Mouse (Mus musculus) heart, embryonic 11.5 days (tissue): ENCODE results near the gene Gpr152. TPM values are rescaled to one million over a fixed set of nuclear protein-coding genes. Genes with fewer than 3 reads are reported as not detected.

Source experiments
- polyA plus RNA-seq: library from polyadenylated mRNA; unstranded; fragments of >200 nt; fragmentation: Nextera tagmentation; extraction: Ambion mirVana; gene quantifications from 2 replicates; pipeline ENCODE4 v1.2.1, GENCODE M21; 2014

Gene Gpr152
- polyA plus RNA-seq, 1 experiment from 2014 or later: not detected

Other genes with a start within 250 kb of the Gpr152 start
- gene Tcirg1, start 232.7 kb upstream of the Gpr152 start, polyA plus RNA-seq: 16.2 and 18.7 TPM in 2 replicates
- gene Ndufs8, start 227.0 kb upstream of the Gpr152 start, polyA plus RNA-seq: 364 and 376 TPM in 2 replicates
- gene Aldh3b1, start 210.0 kb upstream of the Gpr152 start, polyA plus RNA-seq: 2.3 and 2.4 TPM in 2 replicates
- 4.5 and 6.2 TPM in 2 replicates for gene Unc93b1, start 204.6 kb upstream of the Gpr152 start, polyA plus RNA-seq
- gene Aldh3b3, start 181.1 kb upstream of the Gpr152 start, polyA plus RNA-seq: not detected in 2 replicates
- 0.16 TPM in 1 of 2 replicates, not detected in the other for gene Aldh3b2, start 167.5 kb upstream of the Gpr152 start, polyA plus RNA-seq
- 8.0 and 11.3 TPM in 2 replicates for gene Acy3, start 153.2 kb upstream of the Gpr152 start, polyA plus RNA-seq
- gene Tbx10, start 147.0 kb upstream of the Gpr152 start, polyA plus RNA-seq: 0.11 TPM in 1 of 2 replicates, not detected in the other
- 48.0 and 48.8 TPM in 2 replicates for gene Nudt8, start 139.2 kb upstream of the Gpr152 start, polyA plus RNA-seq
- gene Gm49405, start 139.2 kb upstream of the Gpr152 start, polyA plus RNA-seq: 2.3 and 2.5 TPM in 2 replicates
- 64.5 and 65.9 TPM in 2 replicates for gene Doc2g, start 136.5 kb upstream of the Gpr152 start, polyA plus RNA-seq
- 369 and 417 TPM in 2 replicates for gene Ndufv1, start 127.0 kb upstream of the Gpr152 start, polyA plus RNA-seq
- 359 and 387 TPM in 2 replicates for gene Gstp1, start 101.8 kb upstream of the Gpr152 start, polyA plus RNA-seq
- gene Gstp2, start 93.8 kb upstream of the Gpr152 start, polyA plus RNA-seq: 2.9 and 3.4 TPM in 2 replicates
- gene Gstp3, start 80.2 kb upstream of the Gpr152 start, polyA plus RNA-seq: 0.49 TPM in 1 of 2 replicates, not detected in the other
- not detected in 2 replicates for gene Cabp2, start 58.2 kb upstream of the Gpr152 start, polyA plus RNA-seq
- 63.4 and 64.0 TPM in 2 replicates for gene Cdk2ap2, start 42.6 kb upstream of the Gpr152 start, polyA plus RNA-seq
- 15.5 and 17.3 TPM in 2 replicates for gene Pitpnm1, start 39.8 kb upstream of the Gpr152 start, polyA plus RNA-seq
- gene Aip, start 13.9 kb upstream of the Gpr152 start, polyA plus RNA-seq: 91.4 and 93.4 TPM in 2 replicates
- gene Cabp4, start 4.2 kb downstream of the Gpr152 start, polyA plus RNA-seq: not detected in 2 replicates
- 109 and 113 TPM in 2 replicates for gene Coro1b, start 8.8 kb downstream of the Gpr152 start, polyA plus RNA-seq
- gene Ptprcap, start 13.8 kb downstream of the Gpr152 start, polyA plus RNA-seq: 1.3 and 1.7 TPM in 2 replicates
- 34.3 and 38.1 TPM in 2 replicates for gene Rps6kb2, start 23.6 kb downstream of the Gpr152 start, polyA plus RNA-seq
- gene Carns1, start 35.7 kb downstream of the Gpr152 start, polyA plus RNA-seq: 2.1 and 2.8 TPM in 2 replicates
- gene Tbc1d10c, start 51.5 kb downstream of the Gpr152 start, polyA plus RNA-seq: 1.0 and 1.3 TPM in 2 replicates
- gene Ppp1ca, start 52.3 kb downstream of the Gpr152 start, polyA plus RNA-seq: 749 and 760 TPM in 2 replicates
- gene Rad9a, start 61.9 kb downstream of the Gpr152 start, polyA plus RNA-seq: 20.6 and 24.1 TPM in 2 replicates
- gene Clcf1, start 74.5 kb downstream of the Gpr152 start, polyA plus RNA-seq: 1.2 and 2.5 TPM in 2 replicates
- gene AC109138.7, start 74.6 kb downstream of the Gpr152 start, polyA plus RNA-seq: not detected in 2 replicates
- 17.4 and 19.5 TPM in 2 replicates for gene Pold4, start 92.1 kb downstream of the Gpr152 start, polyA plus RNA-seq
- 3.1 and 3.6 TPM in 2 replicates for gene Ssh3, start 129.4 kb downstream of the Gpr152 start, polyA plus RNA-seq
- 2.1 and 2.2 TPM in 2 replicates for gene Ankrd13d, start 143.3 kb downstream of the Gpr152 start, polyA plus RNA-seq
- 12.0 and 14.2 TPM in 2 replicates for gene Grk2, start 166.4 kb downstream of the Gpr152 start, polyA plus RNA-seq